Mouse (Mus musculus) heart, embryonic 14.5 days (tissue): Measurements from ENCODE around the gene Acsl4. TPM values are rescaled to one million over a fixed set of nuclear protein-coding genes. Genes with fewer than 3 reads are reported as not detected.

ENCODE experiments used
- ATAC-seq: fragments of 200-750 bp; cut with Nextera tagmentation; 2 replicates; pipeline ENCODE4 v1.8.0; 2017; ENCODE audit warnings: low read depth, moderate TSS enrichment; ENCODE audit not compliant: insufficient number of reproducible peaks, insufficient read depth, low FRiP score
- H3K27ac ChIP-seq, 2 experiments: fragments of 200-500 bp in 1 of 2; fragments of 300-500 bp in 1 of 2; sonication (generic) in 1 of 2; replicated peaks in 1 of 2; 2 replicates each; pipeline ENCODE4 v1.5.1; 2012 to 2014; ENCODE audit warnings: low read depth in 2 of 2, low read length in 2 of 2, control low read depth in 1 of 2, mild to moderate bottlenecking in 1 of 2, mixed read lengths in 1 of 2; ENCODE audit not compliant: control insufficient read depth in 1 of 2, insufficient read depth in 1 of 2
- H3K27me3 ChIP-seq: fragments of 300-500 bp; sonication (generic); 2 replicates; pipeline ENCODE4 v1.6.1; 2014; ENCODE audit warnings: mild to moderate bottlenecking, low read length, control low read depth; ENCODE audit not compliant: control insufficient read depth, insufficient read depth
- H3K36me3 ChIP-seq: fragments of 300-500 bp; sonication (generic); 2 replicates; pipeline ENCODE4 v1.6.1; 2014; ENCODE audit warnings: mild to moderate bottlenecking, control low read depth, low read length, mixed read lengths; ENCODE audit not compliant: control insufficient read depth, insufficient read depth
- H3K4me1 ChIP-seq, 2 experiments: fragments of 200-500 bp in 1 of 2; fragments of 300-500 bp in 1 of 2; sonication (generic) in 1 of 2; 2 replicates each; pipeline ENCODE4 v1.6.1; 2012 to 2014; ENCODE audit warnings: low read length in 2 of 2, control low read depth in 1 of 2, mixed read lengths in 1 of 2; ENCODE audit not compliant: control insufficient read depth in 2 of 2, insufficient read depth in 2 of 2
- H3K4me2 ChIP-seq: fragments of 300-500 bp; sonication (generic); 2 replicates; pipeline ENCODE4 v1.6.1; 2014; ENCODE audit warnings: mild to moderate bottlenecking, low read length
- H3K4me3 ChIP-seq, 2 experiments: fragments of 200-500 bp in 1 of 2; fragments of 300-500 bp in 1 of 2; sonication (generic) in 1 of 2; 2 replicates each; pipeline ENCODE4 v1.5.1; 2012 to 2014; ENCODE audit warnings: low read length in 2 of 2, mild to moderate bottlenecking in 2 of 2, control low read depth in 1 of 2, low read depth in 1 of 2, moderate library complexity in 1 of 2; ENCODE audit not compliant: control insufficient read depth in 1 of 2, insufficient read depth in 1 of 2
- H3K9ac ChIP-seq: fragments of 300-500 bp; sonication (generic); 2 replicates; pipeline ENCODE4 v1.6.1; 2014; ENCODE audit warnings: mild to moderate bottlenecking, low read length
- H3K9me3 ChIP-seq: fragments of 300-500 bp; sonication (generic); 2 replicates; pipeline ENCODE4 v1.6.1; 2016; ENCODE audit warnings: low read length, control low read depth; ENCODE audit not compliant: control insufficient read depth
- WGBS: fragments of 180-500 bp; shearing (Covaris S2); extraction: QIAGEN DNeasy Blood & Tissue Kit; methylation state at CpG from one replicate; pipeline ENCODE4 v1.1.7; 2014; 5-methylcytosine and 5-hydroxymethylcytosine counted together
- polyA plus RNA-seq: library from polyadenylated mRNA; unstranded; fragments of >200 nt; fragmentation: Nextera tagmentation; extraction: Ambion mirVana; gene quantifications from 2 replicates; pipeline ENCODE4 v1.2.1, GENCODE M21; 2014

Acsl4 gene
- polyA plus RNA-seq, 1 experiment from 2014 or later = 17.8 TPM

GRCm38 (mm10) chrX:142378048-142378447 is 12.3 kb downstream of the Acsl4 start:
- Histone ChIP-seq H3K4me1 (no peaks in the 10 kb centered on the region), H3K4me3 (no peak overlapping the region), H3K9ac (no peak overlapping the region), H3K36me3 (no peaks in the 10 kb centered on the region), H3K27ac (no peak overlapping the region), H3K27me3 (no peaks in the 10 kb centered on the region), H3K4me2 (no peak overlapping the region), H3K9me3 (no peaks in the 10 kb centered on the region)
- ATAC-seq = no peak
- 85% methylated on average over 6 of the region's 6 CpGs for WGBS

DNA sequence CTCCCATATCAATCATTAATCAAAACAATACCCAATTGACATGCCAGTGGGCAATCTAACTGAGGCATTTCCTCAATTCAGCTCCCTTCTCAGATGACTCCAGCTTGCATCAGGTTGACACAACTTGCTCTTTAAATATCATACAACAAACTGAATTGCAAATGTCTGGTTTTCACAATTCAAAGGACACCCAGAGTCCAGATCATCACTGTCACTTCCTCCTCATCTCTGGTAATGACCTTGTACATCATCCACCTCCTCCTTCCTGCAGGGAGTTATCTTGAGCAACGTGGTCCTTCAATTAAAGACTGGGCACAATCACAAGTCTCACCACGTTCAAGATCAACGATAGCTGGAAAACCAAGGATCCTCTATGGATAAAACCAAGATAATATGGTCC is 13.0 kb downstream of the Acsl4 start:
- Histone ChIP-seq H3K27me3 (no peaks in the 10 kb centered on the region), H3K9me3 (no peaks in the 10 kb centered on the region), H3K4me3 (no peak overlapping the region), H3K4me1 (no peaks in the 10 kb centered on the region), H3K36me3 (no peaks in the 10 kb centered on the region), H3K4me2 (no peak overlapping the region), H3K27ac (no peak overlapping the region), H3K9ac (no peak overlapping the region)
- 60% methylated on average over 3 of the region's 3 CpGs for WGBS
- ATAC-seq = no peak

- ATAC-seq = no peak
- H3K4me3 ChIP-seq = no peak overlapping the region
- no peaks in the 10 kb centered on the region for H3K27me3 ChIP-seq
- no peaks in the 10 kb centered on the region for H3K36me3 ChIP-seq
- no peak overlapping the region for H3K4me2 ChIP-seq
- H3K4me1 ChIP-seq = no peaks in the 10 kb centered on the region
- H3K9me3 ChIP-seq = no peaks in the 10 kb centered on the region
- 60% methylated on average over 3 of the region's 3 CpGs for whole genome bisulfite sequencing
- no peak overlapping the region for H3K27ac ChIP-seq
- H3K9ac ChIP-seq = no peak overlapping the region
Measured at GRCm38 (mm10) chrX:142376747-142377146, 13.6 kb downstream of the Acsl4 start.

- H3K4me2 ChIP-seq = no peak overlapping the region
- H3K27ac ChIP-seq = no peak overlapping the region
- H3K9ac ChIP-seq = no peak overlapping the region
- H3K9me3 ChIP-seq = no peaks in the 10 kb centered on the region
- H3K4me3 ChIP-seq = no peak overlapping the region
- no peaks in the 10 kb centered on the region for H3K36me3 ChIP-seq
- WGBS = 90% methylated on average over 4 of the region's 4 CpGs
- no peaks in the 10 kb centered on the region for H3K27me3 ChIP-seq
- no peaks in the 10 kb centered on the region for H3K4me1 ChIP-seq
- no peak for ATAC-seq
Measured at GRCm38 (mm10) chrX:142375519-142375918, 14.8 kb downstream of the Acsl4 start.

- ATAC-seq = no peak
- H3K4me2 ChIP-seq = no peak overlapping the region
- no peaks in the 10 kb centered on the region for H3K36me3 ChIP-seq
- H3K27ac ChIP-seq = no peak overlapping the region
- WGBS = 18% methylated on average over 3 of the region's 3 CpGs
- no peaks in the 10 kb centered on the region for H3K9me3 ChIP-seq
- no peaks in the 10 kb centered on the region for H3K4me1 ChIP-seq
- H3K4me3 ChIP-seq = no peak overlapping the region
- H3K27me3 ChIP-seq = no peaks in the 10 kb centered on the region
- no peak overlapping the region for H3K9ac ChIP-seq
Measured at GRCm38 (mm10) chrX:142372393-142372792, 17.9 kb downstream of the Acsl4 start.

DNA sequence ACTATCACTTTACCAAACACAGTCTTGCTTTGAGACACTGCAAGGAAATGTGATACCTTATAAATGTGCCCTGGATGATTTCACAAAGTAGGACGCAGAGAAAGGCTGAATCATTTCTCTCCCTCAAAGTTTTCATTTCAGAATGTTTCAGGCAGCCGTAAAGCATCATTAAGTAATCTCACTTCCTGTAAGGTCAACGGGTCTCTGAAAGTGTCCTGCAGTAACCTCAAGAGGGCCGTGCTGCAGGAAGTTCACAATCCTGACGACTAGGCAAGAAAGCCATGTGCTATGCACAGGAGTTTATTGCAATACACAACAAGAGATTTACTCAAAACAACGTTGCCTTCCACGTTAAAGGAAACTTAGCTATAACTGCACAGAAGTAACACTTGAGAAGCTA is 20.4 kb downstream of the Acsl4 start:
- Histone ChIP-seq H3K4me1 (no peaks in the 10 kb centered on the region), H3K4me3 (no peak overlapping the region), H3K4me2 (no peak overlapping the region), H3K36me3 (no peaks in the 10 kb centered on the region), H3K9me3 (no peaks in the 10 kb centered on the region), H3K27me3 (no peaks in the 10 kb centered on the region), H3K9ac (no peak overlapping the region), H3K27ac (no peak overlapping the region)
- ATAC-seq = no peak
- WGBS = 44% methylated on average over 7 of the region's 7 CpGs

GRCm38 (mm10) chrX:142363882-142364281 is 26.5 kb downstream of the Acsl4 start:
- 81% methylated on average over 1 of the region's 1 CpGs for WGBS
- Histone ChIP-seq H3K27me3 (no peaks in the 10 kb centered on the region), H3K4me2 (no peak overlapping the region), H3K27ac (no peak overlapping the region), H3K9ac (no peak overlapping the region), H3K9me3 (no peaks in the 10 kb centered on the region), H3K4me1 (no peaks in the 10 kb centered on the region), H3K36me3 (no peaks in the 10 kb centered on the region), H3K4me3 (no peak overlapping the region)
- ATAC-seq = no peak

- H3K9ac ChIP-seq = no peak overlapping the region
- H3K36me3 ChIP-seq = no peaks in the 10 kb centered on the region
- H3K4me3 ChIP-seq = no peak overlapping the region
- peak overlapping the region; percentile 5 to 19; a peak in 1 of 4 replicates for H3K27ac ChIP-seq
- H3K27me3 ChIP-seq = no peaks in the 10 kb centered on the region
- 40% methylated on average over 7 of the region's 7 CpGs for WGBS
- no peak for ATAC-seq
- no peaks in the 10 kb centered on the region for H3K4me1 ChIP-seq
- peak overlapping the region; percentile 27; the same call in 1 of the 2 replicates for H3K4me2 ChIP-seq
- H3K9me3 ChIP-seq = no peaks in the 10 kb centered on the region
Measured at GRCm38 (mm10) chrX:142359031-142359430, 31.3 kb downstream of the Acsl4 start.
